Mouse (Mus musculus): ENCODE data around the gene Them7.

Them7 gene

DNA sequence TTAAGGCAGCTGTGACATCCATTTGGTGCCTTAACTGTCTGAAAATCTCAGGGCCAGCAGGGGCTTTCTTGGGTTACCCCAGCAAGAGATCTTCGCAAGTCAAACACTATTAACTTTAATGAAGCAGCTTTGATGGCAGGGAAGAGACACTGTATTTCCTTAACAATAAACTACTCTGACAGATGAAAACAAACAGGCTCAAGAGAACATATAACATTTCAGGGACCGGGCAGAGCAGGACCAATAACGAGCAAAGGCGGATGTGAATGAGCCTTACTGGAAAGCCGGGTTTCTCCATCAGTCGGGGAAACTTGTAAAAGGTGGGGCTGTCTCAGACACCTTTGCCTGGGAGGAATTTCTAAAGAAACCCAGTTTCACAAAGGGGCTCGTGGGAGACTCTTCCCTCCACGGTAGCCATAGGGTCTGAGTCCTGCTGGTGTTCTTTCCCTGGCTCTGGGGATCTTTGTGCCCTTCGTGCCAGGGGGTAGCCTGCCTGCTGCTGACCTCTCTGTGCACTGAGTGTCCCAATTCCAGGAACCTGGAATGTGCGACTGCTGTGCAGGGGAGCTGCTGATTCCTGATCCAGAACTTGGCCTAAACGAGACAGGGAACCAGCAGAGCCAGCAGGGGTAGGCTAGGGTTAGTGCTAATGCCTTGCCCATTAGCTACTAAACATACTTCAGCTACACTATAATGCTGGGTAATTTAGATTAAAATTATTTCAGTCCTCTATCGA, 11.4 kb downstream of the Them7 start:
- DNase-seq (ENCODE audit: low spot score in 2 of 2): no peak

DNA sequence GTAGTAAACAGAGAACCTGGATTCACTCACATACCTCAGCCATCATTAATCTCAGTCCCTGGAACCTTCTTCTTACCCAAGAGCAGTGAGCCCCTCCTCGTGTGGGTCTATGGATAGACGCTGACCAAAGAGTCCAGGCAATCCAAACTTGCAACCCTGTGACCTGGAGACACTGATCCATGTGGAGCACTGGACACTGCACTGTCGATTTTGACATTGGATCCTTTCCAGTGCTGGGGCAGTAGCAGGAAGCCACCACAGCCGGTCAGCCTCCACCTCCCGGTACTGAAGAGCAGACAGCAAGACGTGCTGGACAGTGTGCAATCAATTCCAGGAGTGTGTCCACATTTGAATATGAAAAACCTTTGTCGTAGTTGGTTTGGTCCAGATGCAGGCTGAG, 13.3 kb downstream of the Them7 start:
- DNase-seq (ENCODE audit: low spot score in 2 of 2): no peak

DNA sequence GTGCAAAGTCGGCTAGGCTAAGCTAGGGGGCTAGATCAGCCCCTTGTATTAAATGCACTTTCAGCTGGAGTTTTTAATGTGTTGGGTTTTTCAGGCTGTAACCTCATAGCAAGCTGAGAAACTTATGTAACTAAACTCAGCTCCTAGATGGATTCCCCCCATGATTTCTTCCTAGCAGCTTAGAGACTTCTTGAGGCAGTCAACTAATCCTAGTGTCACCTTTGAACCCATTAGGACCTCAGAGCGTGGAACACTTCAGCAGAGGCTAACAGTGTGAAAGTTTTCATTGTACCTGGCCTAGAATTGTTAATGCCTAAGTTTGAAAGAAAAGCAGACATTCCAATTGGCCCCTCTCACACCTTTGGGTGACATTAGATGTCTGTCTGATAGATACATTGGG, 13.7 kb downstream of the Them7 start:
- DNase-seq (ENCODE audit: low spot score in 2 of 2): no peak

DNA sequence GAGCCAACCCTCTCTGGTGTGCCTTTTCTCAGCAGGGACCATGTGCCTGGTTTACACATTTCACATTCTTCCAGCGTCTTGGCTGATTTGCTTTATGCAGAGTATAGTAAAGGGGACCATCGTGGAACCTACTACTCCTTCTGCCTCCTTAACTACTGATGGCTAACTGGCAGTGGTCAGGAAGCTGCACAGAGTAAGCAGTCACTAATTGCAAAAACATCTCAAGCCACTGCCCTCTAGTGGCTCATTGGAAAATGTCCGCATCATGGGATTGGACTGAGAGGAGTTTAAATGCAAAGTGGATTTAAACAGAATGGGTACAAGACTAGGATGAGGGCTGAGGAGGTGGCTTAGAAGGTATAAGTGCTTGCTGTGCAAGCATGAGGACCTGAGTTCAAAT, 14.7 kb downstream of the Them7 start:
- DNase-seq (ENCODE audit: low spot score in 2 of 2): no peak

DNA sequence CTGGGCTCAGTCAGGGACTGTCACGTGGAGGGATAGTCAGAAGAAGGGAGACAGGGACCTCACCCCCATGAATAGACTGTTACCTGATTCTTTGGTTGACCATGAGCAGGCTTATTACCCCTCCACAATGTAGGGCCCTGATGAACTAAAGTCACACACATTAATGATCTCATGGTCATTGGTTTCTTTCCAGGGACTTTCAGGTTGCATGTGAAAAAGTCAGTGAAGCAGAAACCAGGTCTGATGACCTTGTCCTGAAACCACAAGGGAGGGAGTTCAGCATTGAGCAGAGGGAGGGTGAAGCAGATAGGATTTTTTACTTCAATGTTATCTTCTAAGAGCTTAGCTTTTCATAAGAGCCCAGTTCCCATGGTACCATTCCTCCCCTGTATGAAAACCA, 16.5 kb downstream of the Them7 start:
- DNase-seq (ENCODE audit: low spot score in 2 of 2): no peak

DNA sequence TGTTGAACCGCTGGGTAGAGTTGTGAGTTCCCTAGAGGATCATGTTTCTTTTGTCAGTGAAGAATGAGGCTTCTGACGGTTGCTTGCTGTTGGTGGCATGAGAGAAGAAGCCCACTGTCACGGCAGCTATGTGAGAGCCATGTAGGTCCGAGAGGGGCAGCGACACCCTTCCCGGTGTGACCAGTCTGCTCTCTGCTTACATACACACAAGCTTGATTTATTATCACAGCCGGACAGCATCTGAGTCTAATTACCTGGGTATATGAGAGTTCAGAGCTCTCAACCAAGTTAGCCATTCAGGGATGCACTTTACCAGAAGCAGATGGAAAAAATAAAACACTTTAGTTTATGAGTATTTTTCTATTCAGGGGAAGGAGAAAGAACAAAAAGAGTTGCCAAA, 18.8 kb downstream of the Them7 start:
- no peak for DNase-seq (ENCODE audit: low spot score in 2 of 2)

DNA sequence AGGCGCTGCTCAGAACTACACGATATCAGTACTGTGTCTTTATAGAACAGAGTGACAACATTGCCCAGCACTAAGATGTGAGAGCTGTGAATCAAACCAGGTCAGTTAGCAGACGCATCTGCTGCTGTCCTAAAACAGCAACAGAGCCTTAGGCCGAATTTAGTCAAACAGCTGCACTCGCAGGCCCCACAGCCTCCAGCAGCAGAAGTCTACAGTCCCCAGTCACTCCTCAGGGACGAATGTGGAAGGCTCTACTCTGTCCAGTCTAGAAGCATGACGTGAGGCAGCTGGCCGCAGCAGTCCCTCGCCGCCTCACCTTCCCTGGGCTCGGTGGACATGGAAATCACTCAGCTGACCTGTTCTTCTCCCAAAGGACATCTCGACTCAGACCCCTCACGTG, 20.6 kb downstream of the Them7 start:
- DNase-seq (ENCODE audit: low spot score in 2 of 2): no peak

DNA sequence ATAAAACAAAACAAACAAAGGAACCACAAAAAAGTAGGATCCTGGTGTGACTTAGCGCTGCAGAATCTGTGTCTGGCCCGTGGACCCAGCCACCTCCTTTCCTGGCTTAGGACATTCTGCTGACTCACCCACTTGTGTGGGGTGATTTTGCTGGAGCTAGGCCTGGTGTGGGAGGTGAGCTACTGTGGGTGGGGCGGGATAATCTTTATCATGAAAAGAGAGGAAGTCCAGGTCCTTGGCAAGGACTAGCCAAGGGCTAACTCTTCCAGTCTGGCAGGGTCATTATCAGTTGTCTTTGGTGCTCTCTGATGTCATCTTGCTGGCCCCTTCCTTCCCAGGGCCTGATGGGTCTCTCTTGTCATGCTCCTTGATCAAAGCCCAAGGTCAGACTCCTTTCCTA, 27.9 kb downstream of the Them7 start:
- DNase-seq (ENCODE audit: low spot score in 2 of 2): no peak

DNA sequence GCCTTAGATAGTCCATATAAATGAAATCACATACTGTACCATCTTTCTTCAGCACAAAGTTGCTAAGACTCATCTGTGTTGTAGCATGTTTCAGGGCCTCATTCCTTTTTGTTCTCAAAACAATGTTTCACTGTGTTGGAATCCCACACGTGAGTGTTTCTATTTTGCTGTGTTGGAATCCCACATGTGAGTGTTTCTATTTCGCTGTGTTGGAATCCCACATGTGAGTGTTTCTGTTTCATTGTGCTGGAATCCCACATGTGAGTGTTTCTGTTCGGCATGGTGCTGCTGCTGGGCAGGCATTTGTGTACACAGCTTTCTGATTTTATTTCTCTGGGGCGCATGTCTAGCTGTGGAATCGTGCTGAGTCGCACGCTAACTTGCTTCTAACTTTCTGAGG, 28.7 kb downstream of the Them7 start:
- DNase-seq (ENCODE audit: low spot score in 2 of 2): no peak

DNA sequence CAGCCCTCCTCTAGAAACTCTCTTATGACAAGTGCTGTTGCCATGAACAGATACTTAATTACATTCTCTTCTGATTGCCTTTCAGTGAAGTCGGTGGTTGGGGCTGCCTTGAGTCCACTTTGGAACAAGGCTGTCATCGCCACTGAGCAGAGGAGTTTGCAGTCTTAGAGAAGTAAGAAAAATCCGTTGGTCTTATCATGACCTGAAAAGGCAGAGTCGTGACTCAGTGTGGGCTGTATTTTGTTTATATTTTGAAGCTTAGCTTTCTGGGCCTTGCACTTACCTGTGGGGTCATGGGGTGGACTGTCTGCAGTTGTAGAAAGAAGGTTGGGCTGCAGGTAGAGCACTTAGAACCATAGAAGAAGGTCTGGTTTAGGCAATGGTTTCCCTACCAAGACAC, 31.3 kb downstream of the Them7 start:
- DNase-seq (ENCODE audit: low spot score in 2 of 2): no peak

DNA sequence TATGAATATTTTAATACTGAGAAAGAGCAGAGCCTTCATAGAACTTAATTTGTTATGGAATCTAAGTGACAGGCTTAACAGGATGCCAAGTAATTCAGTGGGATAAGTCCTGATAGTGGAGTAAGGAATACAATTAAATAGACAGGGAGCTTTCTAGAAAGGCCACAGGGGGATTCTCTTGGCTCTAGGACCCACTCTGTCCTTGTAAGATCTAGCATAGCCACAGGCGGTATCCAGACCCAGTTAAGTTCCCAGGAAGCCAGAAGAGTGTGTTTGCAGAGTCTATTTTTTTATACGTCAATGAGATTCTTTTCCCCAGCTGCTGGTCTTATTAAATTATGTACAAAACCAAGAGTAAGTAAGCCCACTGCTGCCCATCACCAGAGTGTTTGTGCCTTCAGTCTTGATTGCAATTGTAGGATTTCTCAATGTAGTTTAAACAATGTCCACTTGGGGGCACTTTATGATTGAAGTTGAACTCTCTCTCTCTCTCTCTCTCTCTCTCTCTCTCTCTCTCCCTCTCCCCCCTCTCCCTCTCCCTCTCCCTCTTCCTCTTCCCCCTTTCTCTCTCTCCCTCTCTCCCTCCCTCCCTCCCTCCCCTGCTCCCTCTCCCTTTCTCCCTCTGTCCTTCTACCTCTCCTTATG, 32.4 kb downstream of the Them7 start:
- no peak for DNase-seq (ENCODE audit: low spot score in 2 of 2)

DNA sequence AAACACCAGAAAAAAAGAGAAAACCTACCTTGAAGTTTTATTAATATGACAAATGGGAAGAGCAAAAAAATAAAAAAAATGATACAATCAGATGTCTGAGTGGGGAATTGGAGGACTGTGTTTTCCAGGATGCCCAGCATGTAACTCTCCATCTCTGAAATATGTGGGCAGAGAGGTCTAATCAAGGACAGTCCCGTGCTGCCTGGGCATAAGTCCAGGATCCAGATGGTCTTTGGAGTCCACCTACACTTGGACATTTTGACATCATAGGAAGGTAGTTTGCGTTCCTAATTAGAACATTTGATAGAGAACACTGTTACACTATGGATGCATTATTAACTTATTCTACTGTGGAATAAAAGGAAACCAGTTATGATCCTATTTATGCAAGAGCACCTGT, 33.3 kb downstream of the Them7 start:
- no peak for DNase-seq (ENCODE audit: low spot score in 2 of 2)

DNA sequence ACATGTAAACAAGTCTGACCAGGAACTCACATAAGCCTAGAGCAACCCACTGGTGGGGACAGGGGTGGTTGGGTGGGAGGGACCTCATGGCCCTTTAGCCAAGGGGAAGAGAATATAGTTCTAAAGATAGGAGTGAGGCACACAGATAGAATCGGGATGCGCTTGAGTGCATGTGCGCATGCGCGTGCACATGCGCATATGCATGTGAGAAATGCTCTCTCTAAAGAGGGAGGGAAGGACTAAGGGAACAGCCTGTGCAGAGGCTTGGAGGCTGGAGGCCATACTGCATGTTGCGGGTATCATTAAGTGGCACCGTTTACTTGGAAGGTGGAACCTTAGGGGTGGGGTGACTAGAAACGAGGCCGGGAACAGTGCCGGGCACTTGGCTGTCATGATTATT, 37.2 kb downstream of the Them7 start:
- no peak for DNase-seq (ENCODE audit: low spot score in 2 of 2)

DNA sequence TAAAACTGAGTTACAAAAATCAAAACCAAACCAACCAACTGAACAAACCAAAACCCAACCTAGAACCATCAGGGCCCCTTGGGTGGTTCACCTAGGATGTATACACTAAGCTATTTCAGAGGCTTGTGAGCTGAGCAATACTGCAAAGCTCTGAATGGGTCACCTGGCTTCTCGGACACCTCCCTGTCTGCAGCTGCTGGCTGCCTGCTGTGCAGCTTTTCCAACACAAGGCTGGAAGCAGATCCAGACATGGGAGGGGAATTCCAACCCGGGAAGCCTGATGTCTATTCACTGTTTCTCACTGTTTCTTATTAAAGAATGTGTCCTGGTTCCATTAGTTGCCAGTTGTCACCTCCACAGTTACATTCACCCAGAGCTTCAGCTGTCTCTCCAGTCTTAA, 39.1 kb downstream of the Them7 start:
- no peak for DNase-seq (ENCODE audit: low spot score in 2 of 2)

DNA sequence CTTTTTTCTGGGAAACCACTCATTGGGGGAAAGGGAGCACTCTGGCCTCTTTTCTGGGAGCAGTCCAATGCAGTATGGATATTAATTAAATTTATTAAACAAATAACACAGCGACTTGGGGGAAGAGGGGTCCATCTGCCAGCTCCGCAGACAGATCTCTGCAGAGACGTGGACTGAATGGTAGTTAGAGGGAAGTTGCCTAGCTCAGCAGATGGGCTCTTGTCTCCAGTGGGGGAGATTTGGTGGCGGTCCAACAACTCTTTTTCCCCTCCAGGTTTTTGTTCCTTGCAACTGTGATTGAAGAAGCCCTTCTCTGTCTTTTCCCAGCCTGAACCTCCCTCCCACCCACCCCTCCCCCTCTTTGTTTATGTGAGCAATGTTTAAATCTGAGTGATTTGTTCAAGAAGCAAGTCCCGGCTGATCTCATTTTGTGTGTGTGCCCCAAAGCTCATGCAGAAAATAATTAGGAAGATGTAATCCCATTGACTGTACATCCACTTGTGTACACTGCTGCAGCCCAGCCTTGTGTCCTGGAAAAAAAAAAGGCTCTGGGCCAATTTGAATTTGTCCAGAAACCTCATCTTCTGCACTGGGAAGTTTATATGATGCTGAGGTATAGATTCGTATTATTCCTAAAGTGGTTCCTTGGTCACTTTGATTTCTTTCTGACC, 58.4 kb downstream of the Them7 start:
- DNase-seq (ENCODE audit: low spot score in 2 of 2): no peak

DNA sequence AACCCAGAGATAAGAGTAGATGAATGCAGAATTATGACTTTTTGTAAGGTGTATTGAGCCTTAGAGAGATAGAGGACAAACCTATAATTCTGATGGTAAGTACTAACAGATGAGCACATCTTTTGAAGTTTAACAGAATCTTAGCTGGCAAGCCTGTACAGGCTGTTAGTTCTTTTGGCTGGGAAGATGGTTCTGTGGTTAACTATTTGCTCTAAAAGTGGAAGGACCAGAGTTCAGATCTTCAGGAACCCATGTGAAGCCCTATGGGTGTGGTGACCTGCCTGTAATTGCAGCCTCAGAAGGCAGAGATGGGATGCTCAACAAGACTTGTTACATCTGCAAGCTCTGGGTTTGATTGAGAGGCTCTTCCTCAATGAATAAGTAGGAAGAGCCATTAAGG, 59.7 kb downstream of the Them7 start:
- no peak for DNase-seq (ENCODE audit: low spot score in 2 of 2)

DNA sequence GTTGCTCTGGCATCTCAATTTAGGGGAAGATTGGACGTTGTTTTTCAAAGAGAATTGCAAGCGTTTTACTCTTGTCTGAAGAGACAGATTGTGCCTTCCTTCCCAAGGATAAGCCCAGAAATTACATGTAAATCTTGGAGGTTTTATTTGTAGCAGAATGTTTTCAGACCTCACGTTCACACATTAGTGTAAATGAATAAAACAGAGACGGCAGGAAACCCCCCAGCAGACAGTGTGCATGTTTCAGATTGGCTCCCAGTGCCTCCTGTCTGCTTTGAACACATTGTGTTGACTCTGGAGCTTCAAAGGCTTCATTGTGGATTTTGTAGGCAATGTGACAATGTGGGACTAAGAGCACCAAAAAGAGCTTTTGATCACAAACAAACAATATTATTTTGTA, 60.7 kb downstream of the Them7 start:
- no peak for DNase-seq (ENCODE audit: low spot score in 2 of 2)

DNA sequence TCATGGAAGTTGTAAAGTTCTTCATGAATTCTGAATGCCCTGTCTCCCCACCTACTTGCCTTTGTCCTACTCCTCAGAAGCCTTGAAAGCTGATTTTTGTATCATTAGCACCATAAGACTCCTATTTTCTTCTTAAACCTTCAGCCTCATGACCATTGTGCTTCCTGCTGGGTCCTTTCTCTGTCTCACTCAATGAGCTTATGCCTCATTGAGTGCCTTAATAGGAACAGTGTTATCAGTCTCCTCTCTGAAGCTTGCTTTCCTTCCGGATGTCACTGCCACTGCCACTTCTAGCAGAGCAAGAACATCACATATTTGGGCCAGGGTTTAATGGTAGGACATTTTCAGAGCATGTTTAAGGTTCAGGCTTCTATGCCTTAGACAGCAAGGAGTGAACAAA, 71.7 kb downstream of the Them7 start:
- DNase-seq (ENCODE audit: low spot score in 2 of 2): no peak

DNA sequence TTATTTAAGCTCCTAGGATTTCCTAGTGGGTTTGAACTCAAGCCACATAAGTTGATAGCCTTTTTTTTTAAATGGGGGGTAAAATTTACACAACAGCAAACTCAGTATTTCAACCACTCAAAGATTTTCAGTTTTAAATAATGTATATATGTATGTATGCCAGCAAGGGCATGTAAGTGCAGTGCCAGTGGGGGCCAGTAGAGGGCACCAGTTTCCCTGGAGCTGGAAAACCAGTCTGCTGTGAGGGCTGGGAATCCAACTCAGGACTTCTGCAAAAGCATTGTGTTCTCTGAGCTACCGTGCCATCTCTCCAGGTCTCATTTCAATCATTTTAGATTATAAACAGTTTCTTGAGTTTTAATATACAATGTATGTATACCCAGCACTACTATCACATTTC, 74.8 kb downstream of the Them7 start:
- no peak for DNase-seq (ENCODE audit: low spot score in 2 of 2)

DNA sequence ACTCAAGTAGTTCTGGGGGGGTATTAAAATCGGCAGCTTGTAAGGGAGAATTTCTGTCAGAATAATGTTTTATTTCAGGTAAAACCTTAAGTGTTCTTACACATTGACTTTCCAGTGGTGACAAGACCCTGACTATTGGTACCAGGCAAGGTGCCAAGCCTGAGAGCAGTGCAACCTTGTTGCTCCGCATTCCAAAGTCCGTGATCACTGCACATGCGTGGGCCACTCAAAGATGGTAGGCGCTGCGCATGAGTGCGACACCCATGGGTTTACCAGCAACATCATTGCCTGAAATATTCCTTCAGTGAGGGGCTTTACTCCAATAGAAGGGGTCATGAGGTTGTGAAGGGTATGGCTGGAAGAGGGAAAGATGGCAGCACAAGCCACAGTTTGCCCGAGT, 77.0 kb downstream of the Them7 start:
- no peak for DNase-seq (ENCODE audit: low spot score in 2 of 2)

DNA sequence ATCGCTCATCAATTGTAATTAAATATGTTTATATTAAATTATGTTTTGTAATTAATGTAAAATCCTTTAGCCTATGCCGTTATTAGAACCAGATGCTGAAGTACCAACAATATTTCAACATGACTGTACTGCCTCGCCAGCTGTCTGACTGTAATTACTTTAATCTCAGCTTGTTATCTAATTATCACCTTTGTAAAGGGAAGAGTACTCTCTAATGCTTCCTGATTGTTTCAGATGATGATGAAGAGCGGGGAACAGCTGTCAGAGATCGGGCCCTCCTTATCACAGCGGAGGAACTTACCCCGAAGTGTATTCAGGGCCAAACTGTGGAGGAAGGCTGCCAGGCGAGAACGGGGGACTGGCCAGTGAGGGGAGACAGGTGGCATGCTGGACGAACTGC, 77.4 kb downstream of the Them7 start:
- DNase-seq (ENCODE audit: low spot score in 2 of 2): no peak

DNA sequence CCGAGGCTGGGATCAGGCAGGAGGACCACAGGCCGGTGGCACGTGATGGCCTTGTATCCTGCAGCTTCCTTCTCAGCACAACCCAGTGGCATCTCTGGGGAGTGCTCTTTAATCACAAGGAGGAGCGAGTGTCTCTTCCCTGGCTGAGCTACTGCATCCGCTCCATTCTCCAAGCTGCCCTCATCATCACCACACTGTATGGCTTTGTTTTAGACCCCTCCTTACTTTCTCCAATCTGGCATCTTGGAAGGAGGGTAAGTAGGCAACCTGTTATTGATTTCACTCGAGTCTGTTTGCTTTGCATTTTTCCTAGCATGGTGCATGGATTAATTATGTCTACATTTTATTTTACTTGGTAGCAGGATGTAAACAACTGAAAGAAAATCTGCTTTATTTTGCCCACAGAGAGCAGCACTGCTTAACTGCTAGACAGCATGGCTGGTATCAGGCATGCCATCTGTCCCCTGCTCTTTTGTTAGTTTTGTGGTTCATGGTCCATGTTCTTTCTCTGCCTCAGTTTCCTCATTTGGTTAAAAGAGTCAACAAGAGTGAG, 79.9 kb downstream of the Them7 start:
- DNase-seq (ENCODE audit: low spot score in 2 of 2): no peak

DNA sequence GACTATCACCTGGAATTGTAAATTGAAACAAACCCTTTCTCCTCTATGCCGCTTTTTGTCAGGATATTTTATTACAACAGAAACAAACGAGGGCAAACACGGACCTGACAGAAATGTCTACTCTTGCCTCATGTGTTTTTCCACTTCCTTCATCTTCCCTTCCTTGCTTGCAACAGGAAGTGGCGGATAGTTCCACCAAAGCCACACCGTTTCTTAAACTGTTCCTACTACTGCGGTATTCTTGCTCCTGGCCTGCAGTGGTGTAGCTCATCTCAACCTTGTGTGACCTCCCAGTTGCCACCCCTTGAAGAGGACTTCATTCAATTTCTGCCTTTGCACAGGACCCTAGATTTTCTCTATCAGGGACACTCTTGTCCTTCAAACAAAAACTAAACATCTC, 81.8 kb downstream of the Them7 start:
- DNase-seq (ENCODE audit: low spot score in 2 of 2): no peak
